Mouse (Mus musculus): ENCODE data around the gene Gm20517. TPM values are rescaled to one million over a fixed set of nuclear protein-coding genes. Genes with fewer than 3 reads are reported as not detected.

Gene Gm20517
- polyA plus RNA-seq, 1 experiment from 2014 or later = 3.8 TPM

DNA sequence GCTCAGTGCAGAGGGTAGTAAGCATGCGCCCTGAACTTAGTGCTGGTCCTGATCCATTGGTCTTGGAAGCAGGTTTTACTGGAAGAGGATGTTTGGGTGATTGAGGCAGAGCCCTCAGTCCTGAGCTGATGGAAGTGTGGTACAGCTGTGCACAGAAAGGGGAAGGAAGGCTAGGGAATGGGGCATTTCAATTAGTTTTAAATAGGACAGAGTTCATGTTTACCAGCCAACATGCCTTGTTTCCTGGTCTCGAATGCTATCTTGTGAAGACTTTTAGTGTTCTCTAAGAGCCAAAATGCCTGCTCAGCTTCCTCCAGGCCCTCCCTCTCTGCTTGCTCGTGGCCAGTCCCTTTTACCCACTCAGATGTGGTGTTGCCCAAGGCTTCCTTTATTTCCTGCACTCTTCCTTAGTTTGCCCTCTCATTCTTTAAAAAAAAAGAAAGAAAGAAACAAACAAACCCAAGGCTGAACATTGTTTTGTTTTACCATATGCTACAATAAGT lies 47.4 kb downstream of the Gm20517 start:
- 22% methylated on average over 3 of the region's 3 CpGs for WGBS (ENCODE audit: missing documents)
- Histone ChIP-seq H3K36me3 (ENCODE audit: inconsistent target) (no peaks in the 10 kb centered on the region), H3K79me2 (ENCODE audit: inconsistent target) (no peaks in the 10 kb centered on the region), H3K27ac (peak overlapping the region; percentile 67), H3K4me3 (ENCODE audit: inconsistent target) (no peak overlapping the region)

DNA sequence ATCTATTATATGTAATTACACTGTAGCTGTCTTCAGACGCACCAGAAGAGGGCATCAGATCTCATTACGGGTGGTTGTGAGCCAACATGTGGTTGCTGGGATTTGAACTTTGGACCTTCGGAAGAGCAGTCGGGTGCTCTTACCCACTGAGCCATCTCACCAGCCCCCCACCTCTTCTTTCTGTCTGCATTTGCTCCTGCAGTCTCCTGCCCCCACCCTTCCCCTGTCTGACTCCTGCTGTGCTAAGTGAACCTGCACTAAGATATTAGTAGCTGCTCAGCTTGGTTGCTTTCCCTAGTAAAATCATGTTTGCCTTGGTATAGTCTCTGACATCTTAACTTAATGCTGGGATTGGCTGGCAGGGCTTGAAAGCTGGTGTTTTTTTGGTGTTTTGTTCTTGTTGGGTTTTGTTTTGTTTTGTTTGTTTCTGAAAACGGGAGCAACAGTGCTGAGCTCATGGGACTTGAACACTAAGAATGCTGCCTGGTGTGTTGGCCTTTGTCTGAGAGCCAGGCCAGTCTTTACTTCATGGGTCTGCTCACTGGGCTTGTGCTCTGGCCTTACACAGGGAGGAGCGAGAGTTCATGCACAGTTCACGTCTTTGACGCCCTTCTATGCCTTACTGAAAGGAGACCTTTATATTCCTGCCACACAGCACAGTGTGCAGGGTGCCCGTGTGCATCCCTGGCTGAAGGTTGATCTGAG lies 51.8 kb downstream of the Gm20517 start:
- Histone ChIP-seq H3K4me3 (ENCODE audit: inconsistent target) (no peak overlapping the region), H3K36me3 (ENCODE audit: inconsistent target) (no peaks in the 10 kb centered on the region), H3K27ac (no peak overlapping the region), H3K79me2 (ENCODE audit: inconsistent target) (no peaks in the 10 kb centered on the region)
- WGBS (ENCODE audit: missing documents) = 90% methylated on average over 9 of the region's 9 CpGs

DNA sequence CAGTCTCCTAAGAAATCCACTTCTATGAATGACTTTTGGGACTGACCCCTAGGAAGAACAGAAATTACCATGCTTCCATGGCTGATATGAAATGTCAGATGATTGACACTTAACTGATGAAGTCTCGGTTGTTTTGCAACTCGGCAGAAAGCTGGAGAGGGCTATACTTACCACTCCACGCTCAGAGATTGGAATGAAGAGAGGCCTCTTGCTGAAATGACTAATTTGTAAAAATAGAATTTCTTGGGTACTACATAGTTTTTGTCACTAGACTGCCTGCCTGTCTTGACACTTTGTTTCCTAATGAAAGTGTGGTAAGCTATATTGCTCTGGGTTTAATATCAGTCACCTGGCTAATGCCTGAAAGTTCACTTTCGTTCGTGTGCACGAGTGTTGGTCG lies 53.1 kb downstream of the Gm20517 start:
- no peaks in the 10 kb centered on the region for H3K79me2 ChIP-seq (ENCODE audit: inconsistent target)
- H3K27ac ChIP-seq = no peak overlapping the region
- no peak overlapping the region for H3K4me3 ChIP-seq (ENCODE audit: inconsistent target)
- WGBS (ENCODE audit: missing documents) = 83% methylated on average over 7 of the region's 7 CpGs
- no peaks in the 10 kb centered on the region for H3K36me3 ChIP-seq (ENCODE audit: inconsistent target)

DNA sequence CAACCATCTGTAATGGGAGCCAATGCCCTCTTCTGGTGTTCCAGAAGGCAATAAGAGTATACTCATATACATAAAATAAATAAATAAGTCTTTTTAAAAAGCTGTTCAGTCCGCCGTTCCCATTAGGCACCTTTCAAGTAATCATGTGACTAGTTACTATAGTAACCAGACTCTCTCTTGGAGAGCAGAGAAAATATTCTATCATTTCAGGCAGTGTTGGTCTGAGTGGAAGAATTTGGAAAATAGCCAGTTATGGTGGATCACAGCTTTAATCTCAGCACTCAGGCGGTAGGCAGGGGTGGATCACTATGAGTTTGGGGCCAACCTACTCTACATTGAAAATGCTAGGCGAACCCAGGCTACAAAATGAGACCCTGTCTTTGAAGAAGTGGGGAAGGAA lies 57.8 kb downstream of the Gm20517 start:
- no peak overlapping the region for H3K27ac ChIP-seq
- no peaks in the 10 kb centered on the region for H3K36me3 ChIP-seq (ENCODE audit: inconsistent target)
- H3K4me3 ChIP-seq (ENCODE audit: inconsistent target) = no peak overlapping the region
- H3K79me2 ChIP-seq (ENCODE audit: inconsistent target) = no peaks in the 10 kb centered on the region
- WGBS (ENCODE audit: missing documents) = 96% methylated on average over 4 of the region's 4 CpGs

DNA sequence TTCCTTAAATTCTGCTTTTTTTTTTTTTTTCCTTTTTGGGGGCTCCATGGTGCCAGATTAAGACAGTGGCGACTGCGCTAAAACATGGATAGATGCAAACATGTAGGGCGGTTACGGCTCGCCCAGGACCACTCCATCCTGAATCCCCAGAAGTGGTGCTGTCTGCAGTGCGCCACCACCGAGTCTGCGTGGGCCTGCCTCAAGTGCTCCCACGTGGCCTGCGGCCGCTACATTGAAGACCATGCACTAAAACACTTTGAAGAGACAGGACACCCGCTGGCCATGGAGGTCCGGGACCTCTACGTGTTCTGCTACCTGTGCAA lies 60.6 kb downstream of the Gm20517 start:
- 66% methylated on average over 14 of the region's 14 CpGs for WGBS (ENCODE audit: missing documents)
- no peaks in the 10 kb centered on the region for H3K79me2 ChIP-seq (ENCODE audit: inconsistent target)
- H3K27ac ChIP-seq = no peak overlapping the region
- H3K36me3 ChIP-seq (ENCODE audit: inconsistent target) = no peaks in the 10 kb centered on the region
- no peak overlapping the region for H3K4me3 ChIP-seq (ENCODE audit: inconsistent target)

DNA sequence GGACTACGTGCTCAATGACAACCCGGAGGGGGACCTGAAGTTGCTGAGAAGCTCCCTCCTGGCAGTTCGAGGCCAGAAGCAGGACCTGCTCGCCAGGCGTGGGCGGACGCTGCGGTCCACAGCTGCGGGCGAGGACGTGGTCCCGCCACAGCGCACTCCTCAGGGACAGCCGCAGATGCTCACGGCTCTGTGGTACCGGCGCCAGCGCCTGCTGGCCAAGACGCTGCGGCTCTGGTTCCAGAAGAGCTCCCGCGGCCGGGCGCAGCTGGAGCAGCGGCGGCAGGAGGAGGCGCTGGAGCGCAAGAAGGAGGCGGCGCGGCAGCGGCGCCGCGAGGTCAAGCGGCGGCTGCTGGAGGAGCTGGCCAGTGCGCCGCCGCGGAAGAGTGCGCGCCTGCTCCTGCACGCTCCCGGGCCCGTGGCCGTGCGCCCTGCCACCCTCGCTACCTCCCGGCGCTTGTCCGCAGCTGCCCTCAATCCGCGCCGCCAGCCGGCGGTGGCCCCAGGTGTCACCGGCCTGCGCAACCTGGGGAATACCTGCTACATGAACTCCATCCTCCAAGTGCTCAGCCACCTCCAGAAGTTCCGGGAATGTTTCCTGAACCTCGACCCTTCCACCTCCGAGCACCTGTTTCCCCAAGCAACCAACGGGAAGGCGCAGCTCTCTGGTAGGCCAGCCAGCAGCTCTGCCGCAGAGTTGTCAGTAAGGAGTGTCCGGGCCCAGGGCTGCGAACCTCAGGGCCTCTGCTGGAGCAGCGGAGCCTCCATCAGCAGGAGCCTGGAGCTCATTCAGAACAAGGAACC lies 61.1 kb downstream of the Gm20517 start:
- Histone ChIP-seq H3K36me3 (ENCODE audit: inconsistent target) (no peaks in the 10 kb centered on the region), H3K79me2 (ENCODE audit: inconsistent target) (no peaks in the 10 kb centered on the region), H3K27ac (no peak overlapping the region), H3K4me3 (ENCODE audit: inconsistent target) (no peak overlapping the region)
- 17% methylated on average over 68 of the region's 68 CpGs for WGBS (ENCODE audit: missing documents)

DNA sequence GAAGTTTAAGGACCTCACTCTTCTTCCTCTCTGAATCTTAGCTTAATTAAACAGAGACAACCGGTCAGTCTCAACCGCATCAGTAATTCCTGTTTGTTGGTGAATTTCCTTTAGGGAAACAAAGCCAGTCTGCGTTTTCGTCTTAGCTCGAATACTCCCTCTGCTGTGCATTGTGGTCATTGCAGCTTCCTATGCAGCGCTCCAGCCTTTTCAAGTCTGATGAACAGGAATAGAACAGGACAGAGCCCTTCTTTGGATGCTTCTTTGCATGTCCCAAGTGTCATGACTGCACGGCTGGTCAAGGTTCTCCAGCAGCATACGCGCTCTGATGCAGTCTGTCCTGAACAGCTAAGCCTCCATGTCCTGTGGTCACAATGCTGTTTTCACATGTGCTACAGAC lies 65.2 kb downstream of the Gm20517 start:
- Histone ChIP-seq H3K79me2 (ENCODE audit: inconsistent target) (no peaks in the 10 kb centered on the region), H3K36me3 (ENCODE audit: inconsistent target) (peaks cover 14% of the 10 kb centered on the region), H3K4me3 (ENCODE audit: inconsistent target) (no peak overlapping the region), H3K27ac (no peak overlapping the region)
- 27% methylated on average over 9 of the region's 9 CpGs for WGBS (ENCODE audit: missing documents)

DNA sequence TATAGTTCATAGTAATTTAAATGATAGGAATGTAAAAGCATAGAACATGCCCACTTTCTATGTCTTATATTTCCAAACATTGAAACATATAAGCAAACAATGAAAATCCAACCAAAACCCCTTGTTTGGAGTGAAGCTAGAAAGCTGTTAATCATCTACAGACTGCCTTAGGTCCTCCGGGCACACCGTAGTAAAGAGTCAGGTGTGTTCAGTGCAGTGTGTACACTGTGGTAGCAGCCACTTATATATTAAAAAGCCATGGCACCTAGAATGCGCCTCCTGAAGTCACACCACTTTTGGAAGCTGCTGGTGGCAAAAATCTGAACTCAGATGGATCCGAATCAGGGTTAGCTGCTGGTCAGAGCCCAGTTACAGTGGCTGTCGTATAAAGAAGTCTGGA lies 66.8 kb downstream of the Gm20517 start:
- Histone ChIP-seq H3K36me3 (ENCODE audit: inconsistent target) (peaks cover 14% of the 10 kb centered on the region), H3K27ac (no peak overlapping the region), H3K79me2 (ENCODE audit: inconsistent target) (no peaks in the 10 kb centered on the region), H3K4me3 (ENCODE audit: inconsistent target) (no peak overlapping the region)
- 89% methylated on average over 5 of the region's 5 CpGs for WGBS (ENCODE audit: missing documents)

DNA sequence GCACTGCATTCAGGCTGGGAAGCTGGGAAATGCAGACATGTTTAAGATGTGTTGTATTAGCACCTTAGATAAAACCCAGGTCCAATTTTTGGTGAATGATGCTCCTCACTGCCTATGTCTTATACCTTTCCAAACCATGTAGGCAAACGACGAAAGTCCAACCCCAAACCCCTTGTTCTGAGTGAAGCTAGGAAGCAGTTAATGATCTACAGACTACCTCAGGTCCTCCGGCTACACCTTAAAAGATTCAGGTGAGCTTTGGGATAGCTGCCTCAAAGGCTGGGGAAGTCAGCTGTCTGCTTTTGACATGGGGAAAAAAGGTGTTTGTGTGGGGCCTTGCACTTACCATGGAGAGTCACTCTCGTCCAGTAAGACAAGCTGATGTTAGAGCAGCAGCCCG lies 67.3 kb downstream of the Gm20517 start:
- no peak overlapping the region for H3K4me3 ChIP-seq (ENCODE audit: inconsistent target)
- 95% methylated on average over 5 of the region's 5 CpGs for WGBS (ENCODE audit: missing documents)
- no peaks in the 10 kb centered on the region for H3K79me2 ChIP-seq (ENCODE audit: inconsistent target)
- H3K27ac ChIP-seq = no peak overlapping the region
- H3K36me3 ChIP-seq (ENCODE audit: inconsistent target) = peaks cover 14% of the 10 kb centered on the region

DNA sequence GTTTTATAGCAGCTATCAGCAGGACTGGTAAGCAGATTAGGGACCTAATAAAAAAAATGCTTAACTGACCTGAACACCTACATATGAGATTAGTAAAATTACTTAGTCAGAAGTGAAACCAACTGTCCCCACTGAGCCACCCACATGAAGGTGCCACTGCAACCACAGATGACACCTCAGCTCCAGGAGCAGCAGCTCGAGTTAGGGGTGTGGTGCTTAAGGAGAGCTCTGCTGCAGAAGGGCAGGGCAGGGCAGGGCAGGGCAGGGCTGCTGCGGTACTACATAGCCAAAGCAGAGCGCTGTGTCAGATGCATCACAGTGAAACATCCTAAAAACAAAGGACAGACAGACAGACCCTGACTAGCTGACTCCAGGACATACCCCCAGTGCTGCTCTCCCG lies 71.4 kb downstream of the Gm20517 start:
- Histone ChIP-seq H3K27ac (no peak overlapping the region), H3K4me3 (ENCODE audit: inconsistent target) (no peak overlapping the region), H3K79me2 (ENCODE audit: inconsistent target) (peaks cover 11% of the 10 kb centered on the region; the same call in 1 of the 2 replicates), H3K36me3 (ENCODE audit: inconsistent target) (peaks cover 14% of the 10 kb centered on the region)
- 79% methylated on average over 4 of the region's 4 CpGs for WGBS (ENCODE audit: missing documents)

DNA sequence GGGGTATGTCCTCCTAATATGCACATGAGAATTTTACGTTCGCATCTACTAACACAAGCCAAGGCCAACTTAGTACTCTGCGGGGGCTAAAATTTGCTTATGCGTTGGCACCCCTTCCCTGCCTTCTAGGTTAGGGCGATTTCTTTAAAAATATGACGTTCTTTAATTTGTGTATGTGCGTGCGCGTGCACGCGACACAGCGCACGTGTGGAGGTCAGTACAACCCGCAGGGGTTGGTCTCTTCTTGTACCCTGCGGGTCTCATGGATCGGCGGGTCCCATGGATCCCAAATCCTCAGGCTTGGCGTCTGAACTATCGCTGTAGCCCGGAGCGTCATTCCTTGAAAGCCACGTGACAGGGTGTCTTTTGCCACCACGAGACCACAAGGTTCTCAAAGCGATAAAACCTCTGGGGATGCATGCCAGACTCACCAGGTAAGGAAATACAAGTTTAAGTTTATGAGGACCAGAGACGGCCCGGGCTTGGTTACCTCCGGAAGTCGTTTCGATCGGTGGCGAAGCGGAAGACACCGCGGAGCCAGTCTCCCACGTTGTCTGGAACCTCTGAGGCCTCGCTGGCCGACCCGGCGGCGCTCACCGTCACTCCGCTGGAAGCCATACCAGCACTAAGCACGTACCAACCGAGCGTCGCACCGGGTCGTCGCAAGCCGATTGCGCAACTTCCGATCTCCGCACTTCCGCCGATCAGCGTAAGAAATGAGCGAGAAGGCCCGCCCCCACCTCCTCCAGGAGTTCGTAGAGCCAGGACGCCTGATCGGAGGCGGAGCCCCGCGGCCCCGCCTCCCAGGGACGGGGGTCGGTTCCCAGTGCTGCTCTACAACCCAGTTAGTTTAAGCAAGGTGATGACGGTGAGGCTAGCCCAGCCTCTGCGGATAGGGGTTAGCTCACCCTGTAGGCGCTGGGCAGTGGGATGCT lies 76.3 kb downstream of the Gm20517 start:
- Histone ChIP-seq H3K36me3 (ENCODE audit: inconsistent target) (no peaks in the 10 kb centered on the region; the same call in 1 of the 2 replicates), H3K4me3 (ENCODE audit: inconsistent target) (peak overlapping the region; percentile 87), H3K27ac (peak overlapping the region; percentile 65), H3K79me2 (ENCODE audit: inconsistent target) (peaks cover 11% of the 10 kb centered on the region; the same call in 1 of the 2 replicates)
- under 1% methylated on average over 70 of the region's 70 CpGs for WGBS (ENCODE audit: missing documents)

DNA sequence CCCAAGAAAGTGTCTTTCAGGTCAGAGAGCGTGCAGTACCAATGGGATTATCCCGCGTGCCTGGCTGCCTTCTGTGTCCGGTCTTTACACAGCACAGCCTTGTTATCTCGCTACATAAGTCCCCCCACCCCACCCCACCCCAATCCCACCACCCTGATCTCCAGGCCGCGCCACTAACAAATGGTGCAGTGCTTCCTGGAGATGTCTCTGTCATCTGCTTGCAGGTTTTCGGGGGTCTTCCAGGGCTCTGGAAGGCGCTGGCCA lies 76.9 kb downstream of the Gm20517 start, which contains the start of gene Tomm6:
TSS of gene Tomm6 (minus strand) at position 43 of the 264 bp plus-strand sequence.
- WGBS (ENCODE audit: missing documents) = 1% methylated on average over 9 of the region's 9 CpGs
- peak within 1 kb of the TSS; percentile 65 for H3K27ac ChIP-seq

DNA sequence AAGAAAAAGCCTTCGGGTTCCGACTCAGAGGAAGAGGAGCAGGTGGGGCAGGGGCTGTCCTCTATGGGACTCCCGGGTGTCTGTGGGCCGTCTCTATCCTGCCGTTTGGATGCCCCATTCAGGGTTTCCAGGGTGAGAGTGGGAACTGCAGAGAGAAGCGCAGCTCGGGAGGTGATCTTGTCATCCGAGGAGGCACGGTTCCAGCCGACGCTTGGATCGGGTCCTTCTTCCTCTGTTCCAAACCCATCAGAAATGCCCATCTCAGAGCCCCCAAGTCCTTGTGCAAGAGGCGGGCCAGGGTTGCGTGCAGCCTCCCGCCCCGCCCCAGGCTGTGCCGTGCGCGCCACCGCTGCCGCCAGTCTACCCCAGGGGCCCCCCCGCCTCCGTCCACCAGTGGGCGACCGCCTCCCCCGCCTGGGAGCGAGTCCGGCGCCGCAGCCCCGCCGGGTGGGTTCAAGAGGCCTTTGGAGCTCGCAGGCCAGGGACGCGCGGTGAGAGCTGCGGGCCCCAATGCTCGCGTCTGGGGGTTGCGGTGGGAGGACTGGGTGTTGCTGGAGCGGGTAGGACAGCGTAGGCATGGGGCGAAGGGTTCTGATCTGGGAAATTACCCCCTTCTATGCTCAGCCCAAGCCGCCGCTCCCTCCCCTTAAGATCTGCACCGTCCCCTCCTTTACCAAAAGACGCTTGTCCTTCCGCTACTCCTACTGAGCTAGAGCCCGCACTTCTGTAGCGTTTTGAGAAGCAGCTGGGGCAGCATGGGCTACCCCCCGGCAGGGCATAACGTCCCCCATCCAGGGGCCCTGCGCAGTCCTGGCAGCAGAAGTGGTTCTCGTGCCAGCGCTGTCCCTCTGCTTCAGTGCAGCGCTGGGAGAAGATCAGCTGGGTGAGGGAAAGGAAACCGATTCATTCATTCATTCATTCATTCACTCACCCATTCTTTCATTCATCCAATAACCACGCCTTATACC lies 77.5 kb downstream of the Gm20517 start, which contains the start of gene Frs3:
TSS of gene Frs3 (plus strand) at position 423 of the 968 bp plus-strand sequence.
- Histone ChIP-seq H3K4me3 (ENCODE audit: inconsistent target) (peak within 1 kb of the TSS; percentile 87), H3K36me3 (ENCODE audit: inconsistent target) (no peaks in the 10 kb centered on the region; the same call in 1 of the 2 replicates), H3K79me2 (ENCODE audit: inconsistent target) (peaks cover 11% of the 10 kb centered on the region; the same call in 1 of the 2 replicates), H3K27ac (peak within 1 kb of the TSS; percentile 65)
- WGBS (ENCODE audit: missing documents) = 4% methylated on average over 46 of the region's 58 CpGs

More for the DNA sequence above, 76.9 kb downstream of the Gm20517 start, which contains the start of gene Tomm6:
- Histone ChIP-seq H3K79me2 (ENCODE audit: inconsistent target) (peaks cover 11% of the 10 kb centered on the region; the same call in 1 of the 2 replicates), H3K4me3 (ENCODE audit: inconsistent target) (peak within 1 kb of the TSS; percentile 87), H3K36me3 (ENCODE audit: inconsistent target) (no peaks in the 10 kb centered on the region; the same call in 1 of the 2 replicates)

Measured in macrophage (primary cell).